Mouse (Mus musculus) CD8-positive naive resting alpha-beta T cell, adult 57 days (primary cell): ENCODE data around the gene Cxcl15. TPM values are rescaled to one million over a fixed set of nuclear protein-coding genes. Genes with fewer than 3 reads are reported as not detected.

Experiments
- total RNA-seq: library from RNA; stranded (reverse); gene quantifications from one replicate; pipeline ENCODE4 v1.2.4, GENCODE M21; 2023

Cxcl15 gene
- total RNA-seq = not detected

GRCm38 (mm10) chr5:90794195-90794625 lies at the start of gene Cxcl15:
TSS of gene Cxcl15 (plus strand) at chr5:90794534.

DNA sequence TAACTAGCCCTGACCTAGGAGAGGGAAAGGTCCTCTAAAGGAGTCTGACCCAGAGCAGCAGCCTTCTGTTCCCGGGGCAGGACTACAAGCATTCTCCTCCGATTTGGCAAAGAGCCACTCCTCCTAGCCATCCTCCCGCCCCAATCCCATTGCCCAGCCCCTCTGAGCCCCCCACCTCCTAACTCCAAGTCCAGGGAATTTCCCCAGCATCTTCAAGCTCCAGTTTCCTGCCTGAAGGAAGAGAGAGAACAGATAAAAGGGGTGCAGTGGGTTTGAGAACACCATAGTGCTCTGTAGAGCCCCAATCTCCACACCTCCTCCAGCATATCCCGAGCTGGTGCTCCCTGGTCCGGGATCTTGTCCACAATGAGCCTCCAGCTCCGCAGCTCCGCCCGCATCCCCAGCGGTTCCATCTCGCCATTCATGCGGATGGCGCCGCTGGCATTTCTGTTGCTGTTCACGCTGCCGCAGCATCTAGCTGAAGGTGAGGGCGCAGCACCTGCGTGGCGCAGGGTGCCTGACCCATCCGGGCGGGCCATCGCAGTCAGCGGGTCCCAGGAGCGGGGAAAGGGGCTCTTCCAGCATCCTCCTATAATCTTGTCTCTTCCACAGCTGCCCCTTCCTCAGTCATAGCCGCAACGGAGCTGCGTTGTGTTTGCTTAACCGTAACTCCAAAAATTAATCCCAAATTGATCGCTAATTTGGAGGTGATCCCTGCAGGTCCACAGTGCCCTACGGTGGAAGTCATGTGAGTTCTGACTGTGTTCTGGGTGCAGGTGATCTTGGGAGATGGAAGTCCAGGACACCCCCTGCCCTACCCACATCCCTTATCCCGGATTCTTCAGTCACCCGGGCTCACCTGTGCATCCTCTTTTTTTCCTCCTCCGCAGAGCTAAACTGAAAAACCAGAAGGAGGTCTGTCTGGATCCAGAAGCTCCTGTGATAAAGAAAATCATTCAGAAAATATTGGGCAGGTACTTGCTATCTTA lies 35.0 kb upstream of the Cxcl15 start, which contains the start of gene Cxcl5:
Cxcl5 (plus strand) TSS at position 284 of the 989 bp plus-strand sequence.

DNA sequence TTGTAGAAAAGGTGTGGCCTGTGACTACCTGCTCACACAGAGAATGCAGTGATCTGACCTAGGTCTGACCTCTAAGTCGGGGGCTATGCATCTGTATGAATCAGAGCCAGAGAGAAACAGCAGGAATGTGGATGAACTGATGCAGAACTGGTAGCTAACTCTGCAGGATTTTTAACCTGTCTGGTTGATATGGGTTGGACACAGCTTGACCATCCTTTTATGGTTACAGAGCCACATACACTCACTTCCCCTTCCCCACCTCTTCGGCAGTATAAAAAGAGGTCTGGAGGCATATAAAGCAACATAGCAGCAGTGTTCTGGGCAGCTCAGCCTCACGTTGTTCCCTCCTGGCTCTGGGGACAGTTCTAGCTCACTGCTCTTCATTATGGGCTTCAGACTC lies 26.1 kb upstream of the Cxcl15 start, which contains the start of gene Ppbp:
Ppbp (plus strand) TSS at position 301 of the 400 bp plus-strand sequence.

DNA sequence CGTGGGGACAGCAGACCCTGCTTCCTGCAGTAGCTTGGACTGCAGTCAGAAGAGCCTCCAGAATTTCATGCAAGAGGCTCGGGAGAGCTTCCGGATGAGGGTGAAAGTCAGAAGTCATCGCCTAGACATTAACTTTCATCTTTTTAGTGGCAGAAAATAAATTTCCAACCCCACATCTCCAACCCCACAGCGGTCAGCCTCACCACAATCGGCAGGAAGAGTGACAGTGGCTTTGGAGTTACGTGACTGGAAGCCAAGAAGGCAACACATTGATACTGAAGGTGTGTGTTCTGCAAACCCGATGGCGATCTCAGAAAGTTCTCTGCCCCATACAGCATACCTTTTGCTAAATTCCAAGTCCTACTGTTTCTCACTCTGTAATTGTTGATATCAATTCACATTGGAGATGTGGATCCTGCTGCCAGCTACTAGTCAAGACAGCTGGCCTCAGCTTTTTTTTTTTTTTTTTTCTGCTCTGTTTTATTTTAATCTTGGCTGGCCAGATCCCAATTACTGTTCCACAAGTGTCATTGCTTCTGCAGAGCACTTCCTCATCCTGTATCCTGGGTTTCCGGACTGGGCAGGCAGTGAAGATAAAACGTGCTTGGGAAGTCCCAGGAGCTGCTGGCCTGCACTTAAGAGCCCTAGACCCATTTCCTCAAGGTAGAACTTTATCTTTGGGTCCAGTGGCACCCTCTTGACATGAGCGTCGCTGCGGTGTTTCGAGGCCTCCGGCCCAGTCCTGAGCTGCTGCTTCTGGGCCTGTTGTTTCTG lies 22.3 kb upstream of the Cxcl15 start, which contains the start of gene Pf4:
Pf4 (plus strand) TSS at position 556 of the 774 bp plus-strand sequence.

DNA sequence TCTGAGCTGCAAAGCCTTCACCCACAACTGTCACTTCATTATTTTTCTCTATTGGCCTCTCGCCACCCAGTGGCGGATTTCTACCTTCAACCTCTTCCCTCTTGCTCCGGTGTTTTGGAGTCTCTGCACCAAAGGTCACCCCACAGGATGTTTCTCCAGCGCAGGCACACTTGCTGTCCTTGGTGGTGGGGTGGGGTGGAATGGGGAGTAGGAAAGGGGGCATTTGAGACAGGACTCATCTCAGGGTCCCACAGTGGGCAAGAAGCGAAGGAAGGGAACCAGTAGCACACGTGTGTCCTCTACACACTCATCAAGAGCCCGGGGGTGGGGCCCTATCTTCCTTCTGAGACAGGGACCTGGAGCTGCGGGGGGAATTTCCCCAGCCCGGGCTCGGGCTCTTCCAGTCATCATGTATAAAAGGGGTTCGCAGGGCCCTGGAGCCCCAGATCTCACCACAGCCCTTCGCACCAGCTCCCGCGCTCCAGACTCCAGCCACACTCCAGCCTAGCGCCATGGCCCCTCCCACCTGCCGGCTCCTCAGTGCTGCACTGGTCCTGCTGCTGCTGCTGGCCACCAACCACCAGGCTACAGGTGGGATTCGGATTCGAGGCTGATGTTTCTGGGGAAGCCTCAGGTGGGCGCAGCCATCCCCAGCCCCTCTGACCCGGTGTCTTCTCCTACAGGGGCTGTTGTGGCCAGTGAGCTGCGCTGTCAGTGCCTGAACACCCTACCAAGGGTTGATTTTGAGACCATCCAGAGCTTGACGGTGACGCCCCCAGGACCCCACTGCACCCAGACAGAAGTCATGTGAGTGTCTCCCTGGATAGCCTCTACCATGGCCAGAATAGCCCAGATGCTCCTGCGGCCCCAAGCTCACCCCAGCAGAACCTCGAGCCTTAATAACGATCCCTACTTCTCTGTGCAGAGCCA lies 8.4 kb upstream of the Cxcl15 start, which contains the start of gene Cxcl3:
Cxcl3 (plus strand) TSS at position 445 of the 930 bp plus-strand sequence.

Other genes starting within 250 kb of the Cxcl15 start
- gene 5830473C10Rik, start 233.4 kb upstream of the Cxcl15 start, total RNA-seq = not detected
- gene Rassf6, start 153.9 kb upstream of the Cxcl15 start, total RNA-seq = 0.34 TPM
- not detected for gene Cxcl5, start 35.2 kb upstream of the Cxcl15 start, total RNA-seq
- gene Ppbp, start 26.0 kb upstream of the Cxcl15 start, total RNA-seq = 1.3 TPM
- not detected for gene Pf4, start 22.1 kb upstream of the Cxcl15 start, total RNA-seq
- not detected for gene Cxcl3, start 8.4 kb upstream of the Cxcl15 start, total RNA-seq
- gene Cxcl1, start 96.7 kb downstream of the Cxcl15 start, total RNA-seq = not detected
- 4.7 TPM for gene Cxcl2, start 109.3 kb downstream of the Cxcl15 start, total RNA-seq
- 3.9 TPM for gene Mthfd2l, start 136.6 kb downstream of the Cxcl15 start, total RNA-seq
- not detected for gene Epgn, start 232.9 kb downstream of the Cxcl15 start, total RNA-seq